24 mouse cellular contexts compared by ENCODE assay signal in genomic region chr17:73367334-73367733, GRCm38 (mm10). TPM values are rescaled to one million over a fixed set of nuclear protein-coding genes. Genes with fewer than 3 reads are reported as not detected.
A peak's percentile ranks its signal among the peaks of the same experiment; 100 is the strongest.
DNase-seq lines count a peak whose midpoint lies in the region; ATAC-seq and TF ChIP-seq lines count a peak whose summit lies in the region.
"Had no signal": no experiment of that assay in that cellular context is flagged by ENCODE, and none has a peak within 500 bp of the region (broad histone marks: within the 10 kb centered on the region; RNA-seq: fewer than 3 reads in every experiment).

No protein-coding gene starts in this region.

- H3K36me3 ChIP-seq in intestine, embryonic 15.5 days, result no peaks in the 10 kb centered on the region
- H3K36me3 ChIP-seq in intestine, embryonic 16.5 days (ENCODE audit: control insufficient read depth, insufficient read depth, low read length), result no peaks in the 10 kb centered on the region
- no peaks in the 10 kb centered on the region for H3K36me3 ChIP-seq in small intestine, adult 2 months (ENCODE audit: control insufficient read depth, insufficient read depth, low read length)
- H3K36me3 ChIP-seq in forebrain, embryonic 11.5 days (ENCODE audit: control insufficient read depth, insufficient read depth, low read length), result no peaks in the 10 kb centered on the region
- no peaks in the 10 kb centered on the region for H3K36me3 ChIP-seq in forebrain, embryonic 16.5 days (ENCODE audit: control insufficient read depth, insufficient read depth)
- H3K36me3 ChIP-seq: embryonic facial prominence, embryonic 13.5 days; embryonic facial prominence, embryonic 15.5 days; forebrain, embryonic 10.5 days; forebrain, embryonic 15.5 days had no signal

- ATAC-seq in intestine, embryonic 15.5 days, result peak; percentile 63
- peak; percentile 87 for ATAC-seq in intestine, embryonic 16.5 days
- ATAC-seq in forebrain, embryonic 11.5 days (replicated peaks; ENCODE audit: low FRiP score), result no peak
- no peak for ATAC-seq in forebrain, embryonic 16.5 days
- ATAC-seq: forebrain, embryonic 13.5 days; forebrain, embryonic 15.5 days had no signal

- no peak overlapping the region for H3K4me2 ChIP-seq in intestine, embryonic 15.5 days (replicated peaks)
- no peak overlapping the region for H3K4me2 ChIP-seq in intestine, embryonic 16.5 days (ENCODE audit: low read depth, low read length)
- no peak overlapping the region for H3K4me2 ChIP-seq in forebrain, embryonic 11.5 days (ENCODE audit: low read depth, low read length, severe bottlenecking)
- H3K4me2 ChIP-seq in forebrain, embryonic 16.5 days (ENCODE audit: low read length), result no peak overlapping the region
- H3K4me2 ChIP-seq: embryonic facial prominence, embryonic 13.5 days; embryonic facial prominence, embryonic 15.5 days; forebrain, embryonic 13.5 days; forebrain, embryonic 15.5 days had no signal

- no peaks in the 10 kb centered on the region for H3K4me1 ChIP-seq in intestine, embryonic 15.5 days (replicated peaks)
- no peaks in the 10 kb centered on the region for H3K4me1 ChIP-seq in intestine, embryonic 16.5 days (ENCODE audit: control insufficient read depth, insufficient read depth, low read length)
- peaks cover 13% of the 10 kb centered on the region; the same call in 1 of the 2 replicates for H3K4me1 ChIP-seq in small intestine, adult 2 months (ENCODE audit: control insufficient read depth, insufficient read depth, insufficient read length, low read length)
- H3K4me1 ChIP-seq in forebrain, embryonic 11.5 days (replicated peaks; ENCODE audit: control insufficient read depth, insufficient read depth, low read length), result no peaks in the 10 kb centered on the region
- H3K4me1 ChIP-seq in forebrain, embryonic 16.5 days (replicated peaks; ENCODE audit: control insufficient read depth, insufficient read depth, low read length), result no peaks in the 10 kb centered on the region
- H3K4me1 ChIP-seq: embryonic facial prominence, embryonic 13.5 days; embryonic facial prominence, embryonic 15.5 days; forebrain, embryonic 10.5 days; forebrain, embryonic 13.5 days; forebrain, embryonic 15.5 days had no signal

- no peak overlapping the region for H3K27ac ChIP-seq in intestine, embryonic 15.5 days
- no peak overlapping the region for H3K27ac ChIP-seq in intestine, embryonic 16.5 days (ENCODE audit: low read length)
- H3K27ac ChIP-seq in small intestine, adult 2 months (ENCODE audit: insufficient read depth, low read depth, low read length), result peak overlapping the region; percentile 33; the same call in 1 of the 2 replicates
- H3K27ac ChIP-seq in forebrain, embryonic 11.5 days (ENCODE audit: low read depth, low read length), result no peak overlapping the region
- no peak overlapping the region for H3K27ac ChIP-seq in forebrain, embryonic 16.5 days (ENCODE audit: low read length)
- H3K27ac ChIP-seq: embryonic facial prominence, embryonic 13.5 days; embryonic facial prominence, embryonic 15.5 days; forebrain, embryonic 10.5 days; forebrain, embryonic 13.5 days; forebrain, embryonic 15.5 days had no signal

- no peaks in the 10 kb centered on the region for H3K27me3 ChIP-seq in intestine, embryonic 15.5 days (replicated peaks)
- H3K27me3 ChIP-seq in intestine, embryonic 16.5 days (replicated peaks; ENCODE audit: control insufficient read depth, insufficient read depth, low read length), result no peaks in the 10 kb centered on the region
- H3K27me3 ChIP-seq in small intestine, adult 2 months (ENCODE audit: control insufficient read depth, insufficient read depth, low read length), result no peaks in the 10 kb centered on the region
- no peaks in the 10 kb centered on the region for H3K27me3 ChIP-seq in forebrain, embryonic 11.5 days (ENCODE audit: control insufficient read depth, insufficient read depth, low read length)
- H3K27me3 ChIP-seq in forebrain, embryonic 16.5 days (replicated peaks; ENCODE audit: control insufficient read depth, insufficient read depth, low read length), result no peaks in the 10 kb centered on the region
- H3K27me3 ChIP-seq: embryonic facial prominence, embryonic 13.5 days; embryonic facial prominence, embryonic 15.5 days; forebrain, embryonic 13.5 days; forebrain, embryonic 15.5 days had no signal

- no peak for TF ChIP-seq CTCF in small intestine, adult 2 months (IDR thresholded peaks at IDR 0.05; ENCODE audit: extremely low read depth, insufficient read length, insufficient replicate concordance, low read depth, low read length)

- TF ChIP-seq POLR2A in small intestine, adult 2 months (IDR thresholded peaks at IDR 0.05; ENCODE audit: low read depth, low read length), result no peak

- no peak for DNase-seq in forebrain, embryonic 11.5 days (ENCODE audit: low spot score)
- DNase-seq: adrenal gland, adult 2 months; adrenal gland, postnatal 10 days; adrenal gland, postnatal 25 days; cerebellum, adult 11 months; cerebellum, adult 18-20 months; cerebellum, adult 8-10 months; cerebellum, adult 9-11 months; cerebellum, postnatal 14 days; cerebellum, postnatal 36 days; embryo, embryonic 11 days had no signal

- no peaks in the 10 kb centered on the region for H3K9me3 ChIP-seq in intestine, embryonic 15.5 days
- no peaks in the 10 kb centered on the region for H3K9me3 ChIP-seq in intestine, embryonic 16.5 days (ENCODE audit: control insufficient read depth, low read length)
- H3K9me3 ChIP-seq in forebrain, embryonic 11.5 days (ENCODE audit: control insufficient read depth, low read length), result no peaks in the 10 kb centered on the region
- H3K9me3 ChIP-seq in forebrain, embryonic 16.5 days (ENCODE audit: control insufficient read depth, low read length), result no peaks in the 10 kb centered on the region
- H3K9me3 ChIP-seq: embryonic facial prominence, embryonic 13.5 days; embryonic facial prominence, embryonic 15.5 days; forebrain, embryonic 13.5 days; forebrain, embryonic 15.5 days had no signal

- no peak overlapping the region for H3K9ac ChIP-seq in intestine, embryonic 15.5 days
- no peak overlapping the region for H3K9ac ChIP-seq in intestine, embryonic 16.5 days (ENCODE audit: low read depth, low read length)
- no peak overlapping the region for H3K9ac ChIP-seq in forebrain, embryonic 11.5 days (ENCODE audit: low read length)
- H3K9ac ChIP-seq in forebrain, embryonic 16.5 days (replicated peaks; ENCODE audit: low read depth, low read length), result no peak overlapping the region
- H3K9ac ChIP-seq: embryonic facial prominence, embryonic 13.5 days; embryonic facial prominence, embryonic 15.5 days; forebrain, embryonic 13.5 days; forebrain, embryonic 15.5 days had no signal

- H3K4me3 ChIP-seq in intestine, embryonic 15.5 days (replicated peaks), result no peak overlapping the region
- H3K4me3 ChIP-seq in intestine, embryonic 16.5 days (ENCODE audit: low read length), result no peak overlapping the region
- H3K4me3 ChIP-seq in small intestine, adult 2 months (ENCODE audit: low read depth, low read length), result no peak overlapping the region
- H3K4me3 ChIP-seq in forebrain, embryonic 11.5 days (ENCODE audit: low read depth, low read length), result no peak overlapping the region
- no peak overlapping the region for H3K4me3 ChIP-seq in forebrain, embryonic 16.5 days (replicated peaks; ENCODE audit: low read length)
- H3K4me3 ChIP-seq: embryonic facial prominence, embryonic 13.5 days; embryonic facial prominence, embryonic 15.5 days; erythroblast, embryonic 14.5 days; forebrain, embryonic 10.5 days; forebrain, embryonic 13.5 days; forebrain, embryonic 15.5 days had no signal

- 35% methylated on average over 3 of the region's 3 CpGs for WGBS in intestine, embryonic 15.5 days
- 40% methylated on average over 3 of the region's 3 CpGs for WGBS in intestine, embryonic 16.5 days
- 13% methylated on average over 3 of the region's 3 CpGs for WGBS in small intestine, adult 2 months
- 88% methylated on average over 3 of the region's 3 CpGs for WGBS in forebrain, embryonic 11.5 days
- 87% methylated on average over 3 of the region's 3 CpGs for WGBS in forebrain, embryonic 16.5 days

RNA-seq across cellular contexts. Expression of gene Capn13, which starts 33.3 kb away (rescaled TPM):
- polyA plus RNA-seq in intestine, embryonic 15.5 days (2015; fragmentation: Nextera tagmentation; extraction: Ambion mirVana), result 1.0 and 1.2 TPM in 2 replicates
- 1.1 and 1.6 TPM in 2 replicates for polyA plus RNA-seq in intestine, embryonic 16.5 days (2015; fragmentation: Nextera tagmentation; extraction: Ambion mirVana)
- polyA plus RNA-seq in small intestine, adult 2 months (2012; rRNA removed), result 3.9 and 6.8 TPM in 2 replicates
- polyA plus RNA-seq in forebrain, embryonic 11.5 days (2014; fragmentation: Nextera tagmentation; extraction: Ambion mirVana), result not detected in 2 replicates
- polyA plus RNA-seq in forebrain, embryonic 16.5 days (2015; fragmentation: Nextera tagmentation; extraction: Ambion mirVana), result not detected in 2 replicates
- polyA plus RNA-seq: adrenal gland, adult 2 months; brain, embryonic 14.5 days; C2C12; embryonic facial prominence, embryonic 11.5 days; embryonic facial prominence, embryonic 13.5 days; erythroblast, embryonic 14.5 days; forebrain, embryonic 10.5 days; forebrain, embryonic 13.5 days; forebrain, embryonic 15.5 days had no signal

Comparison
In these comparisons a context has a peak if more than half of its experiments do, and no peak if none do; other contexts are left out.
1. ATAC-seq: peak in intestine, embryonic 15.5 days (single experiment) and intestine, embryonic 16.5 days (single experiment); none in forebrain, embryonic 11.5 days (single experiment) and forebrain, embryonic 16.5 days (single experiment).